Mouse (Mus musculus) left cerebral cortex, postnatal 36 days (tissue): ENCODE measurements around the gene Defa2. TPM values are rescaled to one million over a fixed set of nuclear protein-coding genes. Genes with fewer than 3 reads are reported as not detected.
"Not testable (repeated sequence)": the region's sequence is repeated elsewhere in the genome, so short reads cannot be mapped to it uniquely, and the experiment has no call there.

Source experiments
- DNase-seq, 2 experiments: peaks; one replicate each; pipeline ENCODE4 v3.0.0; 2021 to 2022; ENCODE audit warnings: low spot score in 2 of 2, mixed read lengths in 1 of 2
- intact Hi-C: fragments of 180-260 bp; cut with DNase I; formaldehyde crosslinking; loops from one replicate; pipeline ENCODE4 v1.15.1; 2025
- total RNA-seq, 2 experiments: library from RNA; stranded (reverse); gene quantifications; 2 replicates each; pipeline ENCODE4 v1.2.3; 2021

The Defa2 gene
- total RNA-seq: not detected

DNA sequence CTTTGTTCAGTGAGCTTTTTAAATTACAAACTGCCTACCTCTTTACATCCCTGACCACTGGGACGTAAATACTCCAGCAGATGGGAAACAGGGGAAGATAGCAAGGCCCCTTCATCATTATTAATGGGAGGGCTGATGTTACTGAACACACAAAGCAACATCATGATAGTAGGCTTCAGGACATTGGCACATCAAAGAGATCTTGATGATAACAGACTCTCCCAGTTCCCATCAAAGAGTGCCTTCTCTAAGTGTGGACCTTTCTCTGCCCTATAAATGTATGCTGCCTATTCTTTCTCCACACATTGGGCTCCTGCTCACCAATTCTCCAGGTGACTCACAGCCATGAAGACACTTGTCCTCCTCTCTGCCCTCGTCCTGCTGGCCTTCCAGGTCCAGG lies at the start of gene Defa2:
Defa2 (plus strand) TSS at position 301 of the 400 bp plus-strand sequence.
- DNase-seq, intact Hi-C loops: not testable (repeated sequence)

DNA sequence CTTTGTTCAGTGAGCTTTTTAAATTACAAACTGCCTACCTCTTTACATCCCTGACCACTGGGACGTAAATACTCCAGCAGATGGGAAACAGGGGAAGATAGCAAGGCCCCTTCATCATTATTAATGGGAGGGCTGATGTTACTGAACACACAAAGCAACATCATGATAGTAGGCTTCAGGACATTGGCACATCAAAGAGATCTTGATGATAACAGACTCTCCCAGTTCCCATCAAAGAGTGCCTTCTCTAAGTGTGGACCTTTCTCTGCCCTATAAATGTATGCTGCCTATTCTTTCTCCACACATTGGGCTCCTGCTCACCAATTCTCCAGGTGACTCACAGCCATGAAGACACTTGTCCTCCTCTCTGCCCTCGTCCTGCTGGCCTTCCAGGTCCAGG lies 13.2 kb downstream of the Defa2 start, which contains the start of gene Defa33:
Defa33 (plus strand) TSS at position 301 of the 400 bp plus-strand sequence.
- DNase-seq, intact Hi-C loops: not testable (repeated sequence)

DNA sequence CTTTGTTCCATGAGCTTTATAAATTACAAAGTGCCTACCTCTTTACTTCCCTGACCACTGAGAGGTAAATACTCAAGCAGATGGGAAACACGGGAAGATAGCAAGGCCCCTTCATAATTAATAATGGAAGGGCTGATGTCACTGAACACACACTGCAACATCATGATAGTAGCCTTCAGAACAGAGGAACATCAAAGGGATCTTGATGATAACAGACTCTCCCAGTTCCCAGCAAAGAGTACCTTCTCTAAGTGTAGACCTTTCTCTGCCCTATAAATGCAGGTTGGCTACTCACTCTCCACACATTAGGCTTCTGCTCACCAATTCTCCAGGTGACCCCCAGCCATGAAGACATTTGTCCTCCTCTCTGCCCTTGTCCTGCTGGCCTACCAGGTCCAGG lies 48.8 kb downstream of the Defa2 start, which contains the start of gene Defa36:
Defa36 (plus strand) TSS at position 301 of the 400 bp plus-strand sequence.
- DNase-seq, intact Hi-C loops: not testable (repeated sequence)

Other genes with a start within 250 kb of the Defa2 start
- gene Defa30, start 243.9 kb upstream of the Defa2 start, total RNA-seq: not detected
- not detected for gene Defa22, start 216.2 kb upstream of the Defa2 start, total RNA-seq
- not detected for gene Defa31, start 186.9 kb upstream of the Defa2 start, total RNA-seq
- not detected for gene Gm15293, start 177.0 kb upstream of the Defa2 start, total RNA-seq
- not detected for gene Gm15292, start 128.8 kb upstream of the Defa2 start, total RNA-seq
- not detected for gene Defa27, start 63.0 kb upstream of the Defa2 start, total RNA-seq
- not detected for gene Defa29, start 51.5 kb upstream of the Defa2 start, total RNA-seq
- gene Defa33, start 13.3 kb downstream of the Defa2 start, total RNA-seq: not detected
- not detected for gene Defa36, start 48.9 kb downstream of the Defa2 start, total RNA-seq
- gene Gm7849, start 78.0 kb downstream of the Defa2 start, total RNA-seq: not detected
- not detected for gene Defa20, start 130.7 kb downstream of the Defa2 start, total RNA-seq
- not detected for gene Defa32, start 150.5 kb downstream of the Defa2 start, total RNA-seq
- gene Defa37, start 186.9 kb downstream of the Defa2 start, total RNA-seq: not detected
- not detected for gene Defa28, start 204.5 kb downstream of the Defa2 start, total RNA-seq
- not detected for gene Gm7861, start 216.0 kb downstream of the Defa2 start, total RNA-seq
- gene Defa26, start 239.7 kb downstream of the Defa2 start, total RNA-seq: not detected